Mouse (Mus musculus) heart, embryonic 11.5 days (tissue): ENCODE data around the gene Kptn. TPM values are rescaled to one million over a fixed set of nuclear protein-coding genes. Genes with fewer than 3 reads are reported as not detected.

Experiments used
- ATAC-seq: fragments of 200-750 bp; cut with Nextera tagmentation; replicated peaks from 2 replicates; pipeline ENCODE4 v1.8.0; 2017; ENCODE audit warnings: moderate library complexity; ENCODE audit not compliant: insufficient number of reproducible peaks, low FRiP score, low TSS enrichment
- H3K27ac ChIP-seq: fragments of 300-500 bp; sonication (generic); 2 replicates; pipeline ENCODE4 v1.5.1; 2014; ENCODE audit warnings: mild to moderate bottlenecking, low read depth, low read length
- H3K27me3 ChIP-seq: fragments of 300-500 bp; sonication (generic); 2 replicates; pipeline ENCODE4 v1.6.1; 2014; ENCODE audit warnings: mild to moderate bottlenecking, low read length, mixed read lengths; ENCODE audit not compliant: control insufficient read depth, insufficient read depth
- H3K36me3 ChIP-seq: fragments of 300-500 bp; sonication (generic); 2 replicates; pipeline ENCODE4 v1.6.1; 2014; ENCODE audit warnings: mild to moderate bottlenecking, low read length, moderate library complexity, mixed read lengths; ENCODE audit not compliant: control insufficient read depth, insufficient read depth
- H3K4me1 ChIP-seq: fragments of 300-500 bp; sonication (generic); 2 replicates; pipeline ENCODE4 v1.6.1; 2014; ENCODE audit warnings: low read length; ENCODE audit not compliant: control insufficient read depth, insufficient read depth
- H3K4me2 ChIP-seq: fragments of 300-500 bp; sonication (generic); 2 replicates; pipeline ENCODE4 v1.6.1; 2014; ENCODE audit warnings: mild to moderate bottlenecking, moderate library complexity
- H3K4me3 ChIP-seq: fragments of 300-500 bp; sonication (generic); 2 replicates; pipeline ENCODE4 v1.5.1; 2014; ENCODE audit warnings: low read depth, low read length
- H3K9ac ChIP-seq: fragments of 300-500 bp; sonication (generic); 2 replicates; pipeline ENCODE4 v1.6.1; 2014; ENCODE audit warnings: mild to moderate bottlenecking, low read depth, low read length, moderate library complexity
- H3K9me3 ChIP-seq: fragments of 300-500 bp; sonication (generic); replicated peaks from 2 replicates; pipeline ENCODE4 v1.6.1; 2016; ENCODE audit warnings: low read length; ENCODE audit not compliant: control insufficient read depth
- WGBS: fragments of 180-500 bp; shearing (Covaris S2); extraction: QIAGEN DNeasy Blood & Tissue Kit; methylation state at CpG from one replicate; pipeline ENCODE4 v1.1.7; 2014; ENCODE audit not compliant: insufficient replicate concordance; 5-methylcytosine and 5-hydroxymethylcytosine counted together
- polyA plus RNA-seq: library from polyadenylated mRNA; unstranded; fragments of >200 nt; fragmentation: Nextera tagmentation; extraction: Ambion mirVana; gene quantifications from 2 replicates; pipeline ENCODE4 v1.2.1, GENCODE M21; 2014

Kptn gene
- polyA plus RNA-seq, 1 experiment from 2014 or later = 26.4 TPM

DNA sequence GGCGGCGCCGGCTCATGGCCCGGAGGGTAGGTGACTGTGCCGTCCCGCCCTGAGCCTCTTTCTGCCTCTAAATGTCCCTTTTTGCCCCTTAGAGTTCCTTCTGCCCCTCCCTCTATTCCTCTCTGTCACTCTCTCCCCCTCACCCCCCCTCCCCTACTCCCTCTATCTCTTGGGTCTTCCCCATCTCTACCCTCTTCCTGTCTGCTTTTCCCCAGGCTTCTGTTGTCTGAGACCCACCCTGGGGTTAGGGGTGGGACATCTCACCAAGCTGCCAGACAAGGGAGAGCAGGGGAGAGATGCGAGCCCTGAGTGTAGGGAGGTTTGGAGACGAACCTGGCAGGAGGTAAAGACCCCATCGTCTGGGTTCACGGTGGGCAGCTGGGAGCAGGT, 55.8 kb downstream of the Kptn start:
- Histone ChIP-seq H3K4me2 (peak overlapping the region; percentile 65), H3K4me1 (peaks cover 2% of the 10 kb centered on the region; the same call in 1 of the 2 replicates), H3K9me3 (no peaks in the 10 kb centered on the region), H3K4me3 (peak overlapping the region; percentile 53), H3K9ac (peak overlapping the region; percentile 58), H3K27me3 (no peaks in the 10 kb centered on the region), H3K27ac (no peak overlapping the region), H3K36me3 (peaks cover 9% of the 10 kb centered on the region)
- 0% methylated on average over 10 of the region's 10 CpGs for WGBS
- ATAC-seq = peak; percentile 6; the same call in 1 of the 2 replicates

Other genes with a start within 250 kb of the Kptn start
- not detected in 2 replicates for gene Crx, start 239.9 kb upstream of the Kptn start, polyA plus RNA-seq
- gene Crxos, start 237.3 kb upstream of the Kptn start, polyA plus RNA-seq = not detected in 2 replicates
- 726 and 772 TPM in 2 replicates for gene Selenow, start 197.5 kb upstream of the Kptn start, polyA plus RNA-seq
- 130 and 137 TPM in 2 replicates for gene Nop53, start 173.8 kb upstream of the Kptn start, polyA plus RNA-seq
- gene Ehd2, start 152.3 kb upstream of the Kptn start, polyA plus RNA-seq = 16.3 and 23.4 TPM in 2 replicates
- 4.9 and 5.7 TPM in 2 replicates for gene Bicra, start 72.0 kb upstream of the Kptn start, polyA plus RNA-seq
- not detected in 2 replicates for gene Zfp541, start 58.1 kb upstream of the Kptn start, polyA plus RNA-seq
- gene Napa, start 21.4 kb upstream of the Kptn start, polyA plus RNA-seq = 158 and 168 TPM in 2 replicates
- gene Slc8a2, start 9.9 kb downstream of the Kptn start, polyA plus RNA-seq = 0.11 and 0.17 TPM in 2 replicates
- gene Meis3, start 55.2 kb downstream of the Kptn start, polyA plus RNA-seq = 19.7 and 22.8 TPM in 2 replicates
- 7.4 and 7.8 TPM in 2 replicates for gene Dhx34, start 102.1 kb downstream of the Kptn start, polyA plus RNA-seq
- gene C5ar2, start 124.3 kb downstream of the Kptn start, polyA plus RNA-seq = 0.21 and 0.34 TPM in 2 replicates
- 0.74 and 1.5 TPM in 2 replicates for gene C5ar1, start 139.6 kb downstream of the Kptn start, polyA plus RNA-seq
- 6.6 and 6.7 TPM in 2 replicates for gene Inafm1, start 153.7 kb downstream of the Kptn start, polyA plus RNA-seq
- 11.3 and 16.4 TPM in 2 replicates for gene Ccdc9, start 166.9 kb downstream of the Kptn start, polyA plus RNA-seq
- 3.7 and 6.0 TPM in 2 replicates for gene Bbc3, start 188.5 kb downstream of the Kptn start, polyA plus RNA-seq